In genomic region chr2:113984890-113985289, GRCm38 (mm10) we compare ENCODE assay signal across 32 mouse cellular contexts. TPM values are rescaled to one million over a fixed set of nuclear protein-coding genes. Genes with fewer than 3 reads are reported as not detected.
DNase-seq lines count a peak whose midpoint lies in the region; ATAC-seq and TF ChIP-seq lines count a peak whose summit lies in the region.
"Had no signal": no experiment of that assay in that cellular context is flagged by ENCODE, and none has a peak within 500 bp of the region (broad histone marks: within the 10 kb centered on the region; RNA-seq: fewer than 3 reads in every experiment).

No protein-coding gene starts in this region.

- H3K4me2 ChIP-seq in forebrain, postnatal 0 days (ENCODE audit: low read depth) = no peak overlapping the region
- no peak overlapping the region for H3K4me2 ChIP-seq in forebrain, embryonic 13.5 days
- H3K4me2 ChIP-seq in embryonic facial prominence, embryonic 15.5 days (replicated peaks) = no peak overlapping the region
- H3K4me2 ChIP-seq in myocyte (ENCODE audit: low read depth) = peak overlapping the region; percentile 51
- H3K4me2 ChIP-seq: embryonic facial prominence, embryonic 12.5 days; hindbrain, embryonic 13.5 days; intestine, embryonic 15.5 days had no signal

- no peak for ATAC-seq in forebrain, postnatal 0 days
- no peak for ATAC-seq in forebrain, embryonic 13.5 days
- ATAC-seq in embryonic facial prominence, embryonic 15.5 days (ENCODE audit: insufficient number of reproducible peaks, low FRiP score, low TSS enrichment, low read depth) = peak; percentile 47; the same call in 1 of the 2 replicates
- ATAC-seq: activated CD4-positive, CD25-positive, alpha-beta regulatory T cell, adult 4 months; forebrain, embryonic 14.5 days; hindbrain, embryonic 16.5 days; intestine, embryonic 15.5 days; Patski had no signal

- no peaks in the 10 kb centered on the region for H3K36me3 ChIP-seq in forebrain, postnatal 0 days (ENCODE audit: insufficient read depth)
- H3K36me3 ChIP-seq in forebrain, embryonic 13.5 days (ENCODE audit: poor library complexity, severe bottlenecking) = no peaks in the 10 kb centered on the region
- H3K36me3 ChIP-seq in embryonic facial prominence, embryonic 15.5 days = no peaks in the 10 kb centered on the region
- H3K36me3 ChIP-seq in myocyte (ENCODE audit: control insufficient read depth, insufficient read depth) = no peaks in the 10 kb centered on the region
- no peaks in the 10 kb centered on the region for H3K36me3 ChIP-seq in midbrain, embryonic 10.5 days
- H3K36me3 ChIP-seq: embryonic facial prominence, embryonic 12.5 days; forebrain, embryonic 10.5 days; G1E; heart, embryonic 10.5 days; hindbrain, embryonic 13.5 days; intestine, embryonic 15.5 days had no signal

- WGBS in forebrain, postnatal 0 days = 74% methylated on average over 2 of the region's 2 CpGs
- 88% methylated on average over 2 of the region's 2 CpGs for WGBS in forebrain, embryonic 13.5 days
- WGBS in embryonic facial prominence, embryonic 15.5 days = 81% methylated on average over 2 of the region's 2 CpGs
- 93% methylated on average over 2 of the region's 2 CpGs for WGBS in midbrain, embryonic 10.5 days

- H3K4me1 ChIP-seq in forebrain, postnatal 0 days (ENCODE audit: insufficient read depth) = no peaks in the 10 kb centered on the region
- no peaks in the 10 kb centered on the region for H3K4me1 ChIP-seq in forebrain, embryonic 13.5 days
- no peaks in the 10 kb centered on the region for H3K4me1 ChIP-seq in embryonic facial prominence, embryonic 15.5 days
- peaks cover 10% of the 10 kb centered on the region for H3K4me1 ChIP-seq in midbrain, embryonic 10.5 days
- H3K4me1 ChIP-seq: embryonic facial prominence, embryonic 12.5 days; hindbrain, embryonic 13.5 days; intestine, embryonic 15.5 days had no signal

- no peaks in the 10 kb centered on the region for H3K79me2 ChIP-seq in myocyte (ENCODE audit: control insufficient read depth, insufficient read depth)

- H3K9me3 ChIP-seq in forebrain, postnatal 0 days (ENCODE audit: low read length) = no peaks in the 10 kb centered on the region
- no peaks in the 10 kb centered on the region for H3K9me3 ChIP-seq in forebrain, embryonic 13.5 days (replicated peaks)
- no peaks in the 10 kb centered on the region for H3K9me3 ChIP-seq in embryonic facial prominence, embryonic 15.5 days (replicated peaks)
- no peaks in the 10 kb centered on the region for H3K9me3 ChIP-seq in midbrain, embryonic 10.5 days (replicated peaks)
- H3K9me3 ChIP-seq: embryonic facial prominence, embryonic 12.5 days; forebrain, embryonic 10.5 days; G1E; heart, embryonic 10.5 days; hindbrain, embryonic 13.5 days; intestine, embryonic 15.5 days had no signal

- H3K27me3 ChIP-seq in forebrain, postnatal 0 days (ENCODE audit: insufficient read depth, low read length) = no peaks in the 10 kb centered on the region
- H3K27me3 ChIP-seq in forebrain, embryonic 13.5 days = no peaks in the 10 kb centered on the region
- H3K27me3 ChIP-seq in embryonic facial prominence, embryonic 15.5 days = no peaks in the 10 kb centered on the region
- H3K27me3 ChIP-seq in myocyte (ENCODE audit: control insufficient read depth, insufficient read depth, insufficient read length) = no peaks in the 10 kb centered on the region
- no peaks in the 10 kb centered on the region for H3K27me3 ChIP-seq in midbrain, embryonic 10.5 days (ENCODE audit: low read depth, poor library complexity, severe bottlenecking)
- H3K27me3 ChIP-seq: CH12.LX; embryonic facial prominence, embryonic 12.5 days; hindbrain, embryonic 13.5 days; intestine, embryonic 15.5 days had no signal

- no peak for TF ChIP-seq CTCF in forebrain, postnatal 0 days (IDR thresholded peaks at IDR 0.05; ENCODE audit: low read depth)

- H3K9ac ChIP-seq in forebrain, postnatal 0 days = no peak overlapping the region
- H3K9ac ChIP-seq in forebrain, embryonic 13.5 days = no peak overlapping the region
- H3K9ac ChIP-seq in embryonic facial prominence, embryonic 15.5 days = no peak overlapping the region
- H3K9ac ChIP-seq: embryonic facial prominence, embryonic 12.5 days; hindbrain, embryonic 13.5 days; intestine, embryonic 15.5 days had no signal

- DNase-seq in forebrain, postnatal 0 days = peak; percentile 7
- DNase-seq in R1 (ENCODE audit: low read depth, low spot score) = peak; percentile 23
- DNase-seq in midbrain, embryonic 10.5 days (ENCODE audit: low spot score) = no peak
- DNase-seq in left cerebral cortex, adult 18-20 months (ENCODE audit: low spot score in 2 of 2) = no peak
- DNase-seq: adrenal gland, adult 8-10 months; adrenal gland, postnatal 25 days; B cell, adult 2 months; cerebellum, adult 18-20 months; cerebellum, adult 9-10 months; cerebellum, postnatal 14 days; gastrocnemius, postnatal 25 days; heart, adult 2 months had no signal

- no peak overlapping the region for H3ac ChIP-seq in myocyte (ENCODE audit: control insufficient read depth, insufficient read length)

- no peak for TF ChIP-seq POLR2A in myocyte (IDR thresholded peaks at IDR 0.05; ENCODE audit: insufficient read length, low read depth)

- H3K27ac ChIP-seq in forebrain, postnatal 0 days (ENCODE audit: low read depth, low read length) = no peak overlapping the region
- no peak overlapping the region for H3K27ac ChIP-seq in forebrain, embryonic 13.5 days
- H3K27ac ChIP-seq in embryonic facial prominence, embryonic 15.5 days (replicated peaks) = no peak overlapping the region
- no peak overlapping the region for H3K27ac ChIP-seq in midbrain, embryonic 10.5 days (replicated peaks)
- H3K27ac ChIP-seq: embryonic facial prominence, embryonic 12.5 days; forebrain, embryonic 10.5 days; heart, adult 2 months; heart, embryonic 10.5 days; hindbrain, embryonic 13.5 days; intestine, embryonic 15.5 days had no signal

- no peak overlapping the region for H3K4me3 ChIP-seq in forebrain, postnatal 0 days (ENCODE audit: low read depth, low read length)
- H3K4me3 ChIP-seq in forebrain, embryonic 13.5 days = no peak overlapping the region
- H3K4me3 ChIP-seq in embryonic facial prominence, embryonic 15.5 days (replicated peaks) = no peak overlapping the region
- no peak overlapping the region for H3K4me3 ChIP-seq in myocyte
- H3K4me3 ChIP-seq in midbrain, embryonic 10.5 days = no peak overlapping the region
- H3K4me3 ChIP-seq: embryonic facial prominence, embryonic 12.5 days; forebrain, embryonic 10.5 days; heart, adult 2 months; heart, embryonic 10.5 days; hindbrain, embryonic 13.5 days; intestine, embryonic 15.5 days had no signal

TF ChIP-seq in myocyte, 11 proteins besides CTCF, POLR2A, EP300 and RAD21:
- TF ChIP-seq MYOG (IDR thresholded peaks at IDR 0.05; ENCODE audit: control insufficient read depth in 1 of 3, insufficient read depth in 1 of 3, insufficient read length in 2 of 3, low read depth in 2 of 3) = peak; percentile 72 to 99 (median 93)
- peak; percentile 79 for TF ChIP-seq SRF (IDR thresholded peaks at IDR 0.05; ENCODE audit: control insufficient read depth, insufficient read length, low read depth)
- peak in 2 of 3 experiments; percentile 82 to 92 for TF ChIP-seq MYOD1 (IDR thresholded peaks at IDR 0.05; ENCODE audit: control insufficient read depth in 1 of 3, insufficient read length in 2 of 3, low read depth in 2 of 3)
- no peak for TF ChIP-seq E2F4 (IDR thresholded peaks at IDR 0.05; ENCODE audit: insufficient read depth)
- no peak for TF ChIP-seq CEBPB (IDR thresholded peaks at IDR 0.05; ENCODE audit: insufficient read depth, poor library complexity, severe bottlenecking)
- TF ChIP-seq TCF12 (IDR thresholded peaks at IDR 0.05; ENCODE audit: insufficient read depth, poor library complexity, severe bottlenecking) = peak; percentile 91
- TF ChIP-seq TCF3 (IDR thresholded peaks at IDR 0.05; ENCODE audit: insufficient read length, low read depth) = peak; percentile 88
- TF ChIP-seq POLR2AphosphoS2 (IDR thresholded peaks at IDR 0.05; ENCODE audit: insufficient read length, low read depth) = no peak

RNA-seq across cellular contexts. Expression of gene Gjd2, which starts 28.5 kb away (rescaled TPM):
- 26.4 and 37.7 TPM in 2 replicates for total RNA-seq in forebrain, postnatal 0 days (2014; rRNA removed)
- 4.2 and 6.6 TPM in 2 replicates for polyA plus RNA-seq in forebrain, postnatal 0 days (2015; fragmentation: Nextera tagmentation; extraction: Ambion mirVana)
- 2.0 and 3.5 TPM in 2 replicates for polyA plus RNA-seq in forebrain, embryonic 13.5 days (2015; fragmentation: Nextera tagmentation; extraction: Ambion mirVana)
- polyA plus RNA-seq in embryonic facial prominence, embryonic 15.5 days (2015; fragmentation: Nextera tagmentation; extraction: Ambion mirVana) = 0.23 and 0.25 TPM in 2 replicates
- polyA plus RNA-seq in myocyte (2012; fragmentation: generic; extraction: Trizol) = not detected
- 0.44 and 1.1 TPM in 2 replicates for polyA plus RNA-seq in midbrain, embryonic 10.5 days (2016; fragmentation: Nextera tagmentation; extraction: Ambion mirVana)
- total RNA-seq in left cerebral cortex, adult 18-20 months (2021) = 1 to 10 TPM; 4.5 to 5.5 TPM
- total RNA-seq: CH12.LX; G1E; gastrocnemius, adult 8-10 months; gastrocnemius, postnatal 25 days; heart, adult 2 months; heart, postnatal 25 days; hematopoietic stem cell, adult 5-6 weeks had no signal
- polyA plus RNA-seq: activated CD4-positive, CD25-positive, alpha-beta regulatory T cell, adult 4 months; G1E; gonadal fat pad, adult 2 months; heart, adult 2 months; heart, embryonic 10.5 days; heart, embryonic 14.5 days; heart, postnatal 0 days; Patski had no signal

Comparison
In these comparisons a context has a peak if more than half of its experiments do, and no peak if none do; other contexts are left out.
1. DNase-seq: peak in forebrain, postnatal 0 days (single experiment) and R1 (single experiment); none in midbrain, embryonic 10.5 days (single experiment) and left cerebral cortex, adult 18-20 months (0 of 2).